Mouse (Mus musculus) small intestine, adult 2 months (tissue): Measurements from ENCODE around the gene Rab3ip. TPM values are rescaled to one million over a fixed set of nuclear protein-coding genes. Genes with fewer than 3 reads are reported as not detected.
A peak's percentile ranks its signal among the peaks of the same experiment; 100 is the strongest.

Experiments used
- H3K27ac ChIP-seq: fragments of 200-500 bp; 2 replicates; pipeline ENCODE4 v1.5.1; 2012; ENCODE audit warnings: low read depth, low read length, control low read depth, inconsistent platforms; ENCODE audit not compliant: insufficient read depth
- H3K27me3 ChIP-seq: fragments of 200-500 bp; 2 replicates; pipeline ENCODE4 v1.6.1; 2012; ENCODE audit warnings: mild to moderate bottlenecking, moderate library complexity, low read length, inconsistent platforms; ENCODE audit not compliant: control insufficient read depth, insufficient read depth
- H3K36me3 ChIP-seq: fragments of 200-500 bp; 2 replicates; pipeline ENCODE4 v1.6.1; 2012; ENCODE audit warnings: mild to moderate bottlenecking, low read length, control low read depth, inconsistent platforms; ENCODE audit not compliant: control insufficient read depth, insufficient read depth
- H3K4me1 ChIP-seq: fragments of 200-500 bp; 2 replicates; pipeline ENCODE4 v1.6.1; 2012; ENCODE audit warnings: low read length, inconsistent platforms, mixed read lengths; ENCODE audit not compliant: control insufficient read depth, insufficient read depth, insufficient read length
- H3K4me3 ChIP-seq: fragments of 200-500 bp; 2 replicates; pipeline ENCODE4 v1.5.1; 2012; ENCODE audit warnings: low read depth, mild to moderate bottlenecking, control low read depth, inconsistent platforms, low read length, moderate library complexity
- CTCF ChIP-seq: fragments of 200-500 bp; IDR thresholded peaks from 2 replicates; pipeline ENCODE4 v1.5.1; 2012; ENCODE audit warnings: low read depth, mild to moderate bottlenecking, control low read depth, inconsistent platforms, low read length, moderate library complexity, mixed read lengths; ENCODE audit not compliant: insufficient replicate concordance, insufficient read length; ENCODE audit errors: extremely low read depth
- POLR2A ChIP-seq: fragments of 200-500 bp; IDR thresholded peaks from 2 replicates; pipeline ENCODE4 v1.6.1; 2012; ENCODE audit warnings: low read depth, mild to moderate bottlenecking, control low read depth, inconsistent platforms, low read length, moderate library complexity
- WGBS: fragments of 180-500 bp; shearing (Covaris S2); methylation state at CpG from one replicate; pipeline ENCODE4 v1.1.7; 2018; 5-methylcytosine and 5-hydroxymethylcytosine counted together
- polyA plus RNA-seq: library from polyadenylated mRNA; depleted of rRNA; stranded (reverse); fragments of >200 nt; gene quantifications from 2 replicates; pipeline ENCODE4 v1.2.3, GENCODE M21; 2012

Gene Rab3ip
- polyA plus RNA-seq, 1 experiment: 169 TPM

- 32% methylated on average over 6 of the region's 7 CpGs for WGBS
Measured at GRCm38 (mm10) chr10:116930936-116931335, 19.6 kb downstream of the Rab3ip start.

DNA sequence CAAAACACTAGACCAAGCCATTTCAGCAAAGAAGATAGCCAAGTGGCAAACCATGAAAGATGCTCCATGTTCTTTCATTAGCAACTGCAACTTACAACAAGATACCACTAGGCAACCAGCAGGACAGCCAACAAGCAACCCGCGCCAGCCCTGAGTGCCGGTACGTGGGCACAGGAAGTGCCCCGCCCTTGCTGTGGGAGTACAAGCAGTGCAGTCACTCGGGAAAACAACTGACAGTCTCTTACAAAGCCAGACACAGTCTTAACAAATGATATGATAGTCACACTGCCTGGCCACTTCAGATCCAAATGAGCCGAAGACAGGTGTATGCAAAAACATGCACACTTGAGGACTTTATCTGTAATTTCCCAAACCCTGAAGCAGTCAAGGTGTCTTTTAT is 20.1 kb downstream of the Rab3ip start:
- 32% methylated on average over 7 of the region's 7 CpGs for WGBS
- no peak for TF ChIP-seq POLR2A
- no peak for TF ChIP-seq CTCF
- Histone ChIP-seq H3K27me3 (no peaks in the 10 kb centered on the region), H3K4me1 (peaks cover 7% of the 10 kb centered on the region), H3K4me3 (no peak overlapping the region), H3K36me3 (peaks cover 41% of the 10 kb centered on the region), H3K27ac (no peak overlapping the region)

More at GRCm38 (mm10) chr10:116930936-116931335, 19.6 kb downstream of the Rab3ip start:
- Histone ChIP-seq H3K4me1 (peaks cover 7% of the 10 kb centered on the region), H3K4me3 (no peak overlapping the region), H3K27me3 (no peaks in the 10 kb centered on the region), H3K36me3 (peaks cover 41% of the 10 kb centered on the region), H3K27ac (peak overlapping the region; percentile 25; the same call in 1 of the 2 replicates)
- TF ChIP-seq CTCF: no peak
- no peak for TF ChIP-seq POLR2A

GRCm38 (mm10) chr10:116928826-116929225 is 21.7 kb downstream of the Rab3ip start:
- peaks cover 37% of the 10 kb centered on the region for H3K36me3 ChIP-seq
- no peak overlapping the region for H3K4me3 ChIP-seq
- peaks cover 7% of the 10 kb centered on the region for H3K4me1 ChIP-seq
- TF ChIP-seq POLR2A (no peak), CTCF (no peak)
- WGBS: 58% methylated on average over 3 of the region's 3 CpGs
- H3K27ac ChIP-seq: no peak overlapping the region
- H3K27me3 ChIP-seq: no peaks in the 10 kb centered on the region

DNA sequence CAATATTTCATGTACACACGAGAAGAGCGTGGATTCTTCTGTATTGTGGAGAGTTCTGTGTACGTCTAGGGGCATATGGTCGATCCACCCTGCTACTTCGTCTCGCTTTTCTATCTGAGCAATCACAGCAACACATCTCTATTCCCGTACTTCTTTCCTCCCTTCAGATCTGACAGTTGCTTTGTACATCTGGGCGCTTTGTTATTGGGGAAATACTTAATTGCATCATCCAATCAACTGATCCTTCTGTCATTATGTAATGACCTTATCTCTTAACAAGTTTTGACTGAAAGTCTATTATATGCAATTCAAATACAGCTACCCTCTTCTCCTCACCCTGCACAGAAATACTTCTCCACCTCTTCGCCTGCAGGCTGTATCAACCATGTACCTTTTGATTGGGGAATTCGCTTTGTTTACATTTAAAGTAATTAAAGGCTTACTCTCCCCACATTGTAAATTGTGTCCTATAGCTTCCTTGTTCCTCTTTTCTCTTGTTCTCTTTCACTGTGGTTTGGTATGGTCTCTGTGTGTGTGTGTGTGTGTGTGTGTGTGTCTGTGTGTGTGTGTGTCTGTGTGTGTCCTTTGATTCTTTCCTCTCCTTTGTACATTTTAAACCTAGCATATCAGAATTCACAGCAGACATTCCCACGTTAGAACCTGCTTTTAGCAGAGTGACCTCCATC is 24.0 kb downstream of the Rab3ip start:
- Histone ChIP-seq H3K4me3 (no peak overlapping the region), H3K36me3 (peaks cover 45% of the 10 kb centered on the region), H3K4me1 (peaks cover 7% of the 10 kb centered on the region), H3K27ac (no peak overlapping the region), H3K27me3 (no peaks in the 10 kb centered on the region)
- TF ChIP-seq POLR2A (no peak), CTCF (no peak)
- WGBS: 56% methylated on average over 11 of the region's 11 CpGs

DNA sequence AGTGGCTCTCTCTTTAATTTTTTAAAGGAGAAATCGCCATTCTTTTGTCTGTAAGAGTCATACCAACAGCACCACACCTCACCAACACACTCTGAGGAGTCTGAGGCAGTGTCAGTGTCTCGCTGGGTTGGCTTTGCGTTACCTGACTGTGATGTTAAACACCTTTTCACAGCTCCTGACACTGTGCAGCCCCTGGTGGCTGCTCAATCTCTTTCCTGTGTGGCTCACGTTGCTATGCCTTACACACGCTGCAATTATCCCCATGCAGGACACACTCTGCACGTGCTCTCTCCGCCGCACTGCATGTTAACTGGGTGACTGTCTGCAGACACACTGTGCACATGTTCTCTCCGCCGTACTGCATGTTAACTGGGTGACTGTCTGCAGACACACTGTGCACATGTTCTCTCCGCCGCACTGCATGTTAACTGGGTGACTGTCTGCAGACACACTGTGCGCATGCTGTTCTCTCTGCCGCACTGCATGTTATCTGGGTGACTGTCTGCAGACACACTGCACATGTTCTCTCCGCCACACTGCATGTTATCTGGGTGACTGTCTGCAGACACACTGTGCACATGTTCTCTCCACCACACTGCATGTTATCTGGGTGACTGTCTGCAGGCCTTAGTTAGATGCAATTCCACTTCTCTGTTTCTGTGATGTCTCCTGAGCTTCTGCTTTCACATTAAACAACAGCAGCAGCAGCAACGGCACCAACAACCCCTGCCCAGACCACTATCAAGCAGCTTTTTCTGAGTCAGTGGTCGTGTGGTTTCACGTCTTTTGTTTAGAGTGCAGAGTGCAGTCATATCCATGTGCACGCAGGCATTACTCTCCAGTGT is 26.7 kb downstream of the Rab3ip start:
- 90% methylated on average over 19 of the region's 19 CpGs for WGBS
- Histone ChIP-seq H3K27me3 (no peaks in the 10 kb centered on the region), H3K36me3 (peaks cover 49% of the 10 kb centered on the region), H3K27ac (no peak overlapping the region), H3K4me1 (peaks cover 2% of the 10 kb centered on the region; the same call in 1 of the 2 replicates), H3K4me3 (no peak overlapping the region)
- TF ChIP-seq POLR2A (no peak), CTCF (no peak)

- no peaks in the 10 kb centered on the region for H3K4me1 ChIP-seq
- no peak overlapping the region for H3K27ac ChIP-seq
- no peaks in the 10 kb centered on the region for H3K27me3 ChIP-seq
- no peak overlapping the region for H3K4me3 ChIP-seq
- 85% methylated on average over 15 of the region's 15 CpGs for WGBS
- H3K36me3 ChIP-seq: peaks cover 51% of the 10 kb centered on the region
- TF ChIP-seq POLR2A (no peak), CTCF (no peak)
Measured at GRCm38 (mm10) chr10:116922161-116922560, 28.4 kb downstream of the Rab3ip start.

- TF ChIP-seq CTCF: no peak
- no peak for TF ChIP-seq POLR2A
- peaks cover 53% of the 10 kb centered on the region for H3K36me3 ChIP-seq
- H3K27ac ChIP-seq: no peak overlapping the region
- WGBS: 92% methylated on average over 15 of the region's 15 CpGs
- H3K27me3 ChIP-seq: no peaks in the 10 kb centered on the region
- H3K4me1 ChIP-seq: no peaks in the 10 kb centered on the region
- H3K4me3 ChIP-seq: no peak overlapping the region
Measured at GRCm38 (mm10) chr10:116921416-116921815, 29.2 kb downstream of the Rab3ip start.
